Mouse (Mus musculus): ENCODE data around the gene Bricd5. TPM values are rescaled to one million over a fixed set of nuclear protein-coding genes. Genes with fewer than 3 reads are reported as not detected.
A peak's percentile ranks its signal among the peaks of the same experiment; 100 is the strongest.
"Not testable (repeated sequence)": the region's sequence is repeated elsewhere in the genome, so short reads cannot be mapped to it uniquely, and the experiment has no call there.

Bricd5 gene
- 0.36 and 0.46 TPM in 2 replicates for polyA plus RNA-seq (2015; fragmentation: Nextera tagmentation; extraction: Ambion mirVana)

DNA sequence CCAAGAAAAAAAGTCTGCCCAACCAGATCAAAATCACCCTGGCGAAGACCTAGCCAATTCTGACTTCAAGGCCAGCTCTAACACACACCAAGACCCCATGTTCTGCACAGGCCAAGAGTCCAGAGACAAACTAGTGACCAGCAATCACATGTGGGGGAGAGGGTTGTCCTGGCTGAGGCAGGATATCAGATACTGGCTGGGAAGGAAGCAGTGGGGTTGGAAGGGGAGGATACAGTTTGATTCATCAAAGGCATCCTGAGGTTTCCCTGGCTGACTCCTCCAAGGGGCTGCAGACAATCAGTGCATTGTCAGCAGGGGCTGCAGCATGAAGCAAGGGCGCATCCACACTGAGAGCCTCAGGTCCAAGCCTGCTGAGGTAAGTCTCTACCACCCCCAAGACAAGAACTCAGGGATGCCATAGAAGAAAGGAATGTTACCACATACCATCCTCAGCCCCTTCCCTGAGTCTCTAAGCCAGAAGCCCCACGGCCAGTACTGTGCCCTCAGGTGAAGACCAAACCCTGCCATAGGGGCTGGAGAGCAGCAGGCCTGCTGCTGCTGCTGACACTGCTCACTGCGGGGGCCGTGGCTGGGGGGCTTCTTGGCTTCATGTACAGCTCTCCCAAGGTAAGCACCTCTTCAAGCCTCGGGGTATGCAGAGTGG, at the start of gene Bricd5:
Gene Bricd5, plus strand, starts transcription at position 273 of the 664 bp plus-strand sequence.
- 79% methylated on average over 6 of the region's 6 CpGs for WGBS
- Histone ChIP-seq H3K4me2 (ENCODE audit: low read depth, low read length) (peak within 1 kb of the TSS; percentile 99), H3K4me3 (replicated peaks; ENCODE audit: low read length) (peak within 1 kb of the TSS; percentile 72; the same call in 1 of the 2 replicates), H3K27me3 (ENCODE audit: control insufficient read depth, insufficient read depth, low read length) (no peaks in the 10 kb centered on the region), H3K9me3 (replicated peaks; ENCODE audit: control insufficient read depth, low read length) (no peaks in the 10 kb centered on the region), H3K36me3 (ENCODE audit: control insufficient read depth, insufficient read depth, low read length) (peaks cover 15% of the 10 kb centered on the region; the same call in 1 of the 2 replicates), H3K27ac (ENCODE audit: low read length) (peak within 1 kb of the TSS; percentile 83), H3K9ac (ENCODE audit: low read length) (peak within 1 kb of the TSS; percentile 27; the same call in 1 of the 2 replicates), H3K4me1 (ENCODE audit: control insufficient read depth, insufficient read depth, low read length) (peaks cover 31% of the 10 kb centered on the region)
- no peak for ATAC-seq (ENCODE audit: insufficient read depth, low FRiP score)

DNA sequence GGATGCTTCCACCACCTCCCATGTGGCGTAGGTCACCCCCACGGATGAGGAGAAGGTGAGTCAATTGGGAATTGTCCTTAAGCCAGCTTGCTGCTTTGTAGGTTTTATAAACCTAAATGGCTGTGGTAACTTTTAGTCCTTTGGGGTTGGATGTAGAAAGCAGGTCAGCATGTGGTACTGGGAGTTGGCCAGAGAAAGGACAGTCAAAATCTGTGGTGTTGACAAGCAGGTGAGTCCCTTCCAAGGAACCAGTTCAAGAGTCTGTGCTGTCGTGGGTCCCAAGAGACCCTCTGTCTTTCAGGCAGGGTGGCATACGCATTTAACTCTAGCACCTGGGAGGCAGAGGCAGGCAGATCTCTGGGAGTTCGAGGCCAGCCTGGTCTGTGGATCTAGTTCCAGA, 49.2 kb upstream of the Bricd5 start:
- Histone ChIP-seq H3K9ac (ENCODE audit: low read length) (no peak overlapping the region), H3K36me3 (ENCODE audit: control insufficient read depth, insufficient read depth, low read length) (peaks cover 42% of the 10 kb centered on the region)

DNA sequence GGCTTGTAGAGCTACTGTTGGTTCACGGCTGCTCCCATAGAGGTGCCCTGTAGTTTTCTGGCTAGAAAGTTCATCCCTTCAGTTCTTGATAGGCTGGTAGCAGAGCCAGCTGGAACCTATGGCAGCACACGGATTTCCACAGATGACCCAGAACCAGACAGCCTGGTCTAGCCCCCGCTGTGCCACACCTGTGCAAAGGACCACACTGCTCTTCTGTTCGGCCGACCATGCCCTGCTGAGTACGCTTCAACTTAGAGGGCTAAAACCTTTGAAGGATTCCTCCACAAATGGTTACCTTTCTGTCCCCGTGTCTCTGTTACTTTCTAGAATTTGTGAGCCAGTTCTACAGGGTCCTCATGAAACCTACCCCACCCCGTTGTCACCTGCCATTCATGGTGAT, 48.4 kb upstream of the Bricd5 start:
- H3K9me3 ChIP-seq (replicated peaks; ENCODE audit: control insufficient read depth, low read length); H3K27ac ChIP-seq (ENCODE audit: low read length); H3K27me3 ChIP-seq (ENCODE audit: control insufficient read depth, insufficient read depth, low read length); H3K4me1 ChIP-seq (ENCODE audit: control insufficient read depth, insufficient read depth, low read length); H3K4me2 ChIP-seq (ENCODE audit: low read depth, low read length); H3K4me3 ChIP-seq (replicated peaks; ENCODE audit: low read length); H3K9ac ChIP-seq (ENCODE audit: low read length); ATAC-seq (ENCODE audit: insufficient read depth, low FRiP score): not testable (repeated sequence)
- 82% methylated on average over 6 of the region's 8 CpGs for WGBS
- H3K36me3 ChIP-seq (ENCODE audit: control insufficient read depth, insufficient read depth, low read length): peaks cover 34% of the 10 kb centered on the region

More for the DNA sequence above, 49.2 kb upstream of the Bricd5 start:
- peaks cover 4% of the 10 kb centered on the region; the same call in 1 of the 2 replicates for H3K4me1 ChIP-seq (ENCODE audit: control insufficient read depth, insufficient read depth, low read length)
- ATAC-seq (ENCODE audit: insufficient read depth, low FRiP score): no peak
- 92% methylated on average over 5 of the region's 5 CpGs for WGBS
- H3K27me3 ChIP-seq (ENCODE audit: control insufficient read depth, insufficient read depth, low read length): no peaks in the 10 kb centered on the region
- no peak overlapping the region for H3K4me2 ChIP-seq (ENCODE audit: low read depth, low read length)
- no peaks in the 10 kb centered on the region for H3K9me3 ChIP-seq (replicated peaks; ENCODE audit: control insufficient read depth, low read length)
- no peak overlapping the region for H3K4me3 ChIP-seq (replicated peaks; ENCODE audit: low read length)
- no peak overlapping the region for H3K27ac ChIP-seq (ENCODE audit: low read length)

DNA sequence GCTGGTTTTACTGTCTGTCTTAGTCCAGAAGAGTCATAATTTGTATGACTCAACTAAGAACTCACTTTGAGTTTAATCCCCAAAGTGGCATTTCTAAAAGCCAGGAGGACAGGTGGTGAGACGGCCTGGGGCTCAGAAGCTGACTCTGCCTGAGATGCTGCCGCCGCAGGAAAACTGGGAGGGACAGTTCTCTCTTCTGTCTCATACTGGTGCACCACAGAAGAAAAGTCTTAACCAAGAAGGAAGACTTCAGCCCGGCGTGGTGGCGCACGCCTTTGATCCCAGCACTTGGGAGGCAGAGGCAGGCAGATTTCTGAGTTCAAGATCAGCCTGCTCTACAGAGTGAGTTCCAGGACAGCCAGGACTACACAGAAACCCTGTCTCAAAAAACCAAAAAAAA, 47.8 kb upstream of the Bricd5 start:
- Histone ChIP-seq H3K4me1 (ENCODE audit: control insufficient read depth, insufficient read depth, low read length) (peaks cover 4% of the 10 kb centered on the region; the same call in 1 of the 2 replicates), H3K27ac (ENCODE audit: low read length) (peak overlapping the region; percentile 97), H3K4me2 (ENCODE audit: low read depth, low read length) (peak overlapping the region; percentile 73), H3K4me3 (replicated peaks; ENCODE audit: low read length) (no peak overlapping the region; the same call in 1 of the 2 replicates), H3K27me3 (ENCODE audit: control insufficient read depth, insufficient read depth, low read length) (no peaks in the 10 kb centered on the region), H3K9ac (ENCODE audit: low read length) (peak overlapping the region; percentile 94; the same call in 1 of the 2 replicates), H3K9me3 (replicated peaks; ENCODE audit: control insufficient read depth, low read length) (no peaks in the 10 kb centered on the region), H3K36me3 (ENCODE audit: control insufficient read depth, insufficient read depth, low read length) (peaks cover 30% of the 10 kb centered on the region)
- WGBS: 85% methylated on average over 7 of the region's 7 CpGs
- ATAC-seq (ENCODE audit: insufficient read depth, low FRiP score): no peak

DNA sequence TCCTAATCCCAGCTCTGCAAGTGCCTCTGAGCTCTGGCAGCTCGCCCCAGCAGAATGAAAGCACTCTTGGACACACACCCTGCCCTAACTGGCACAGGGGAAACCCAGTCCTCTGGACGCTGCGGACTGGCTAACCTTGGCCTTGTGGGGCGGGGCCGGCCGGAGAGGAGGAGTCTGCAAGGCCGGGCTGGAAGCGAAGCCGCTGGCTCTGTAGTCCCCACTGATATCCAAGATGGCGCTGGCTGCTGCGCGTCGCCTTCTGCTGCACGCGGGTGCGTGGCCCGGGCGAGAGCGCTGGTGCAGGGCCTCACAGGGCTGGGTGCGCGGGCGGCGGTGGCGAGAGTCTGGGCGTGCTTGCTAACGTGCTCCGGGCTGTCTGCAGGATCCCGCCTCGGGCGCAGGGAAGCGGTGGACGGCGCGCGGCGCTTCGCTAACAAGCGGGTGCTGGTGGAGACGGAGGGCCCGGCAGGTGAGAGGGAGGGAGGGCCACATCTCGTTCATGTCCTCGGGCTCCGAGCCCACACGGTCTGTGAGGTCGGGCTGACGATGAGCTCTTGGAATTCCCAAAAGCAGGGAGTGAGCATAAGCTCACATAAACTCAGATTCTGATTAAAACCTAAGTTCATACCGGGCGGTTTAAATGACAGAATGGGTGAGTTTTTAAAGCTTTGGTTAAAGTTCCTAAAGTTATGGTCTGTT, 47.1 kb upstream of the Bricd5 start, which contains the start of gene Eci1:
Gene Eci1, plus strand, starts transcription at position 171 of the 699 bp plus-strand sequence.
- Histone ChIP-seq H3K36me3 (ENCODE audit: control insufficient read depth, insufficient read depth, low read length) (peaks cover 23% of the 10 kb centered on the region), H3K27me3 (ENCODE audit: control insufficient read depth, insufficient read depth, low read length) (no peaks in the 10 kb centered on the region), H3K27ac (ENCODE audit: low read length) (peak within 1 kb of the TSS; percentile 97), H3K4me3 (replicated peaks; ENCODE audit: low read length) (peak within 1 kb of the TSS; percentile 84), H3K4me2 (ENCODE audit: low read depth, low read length) (peak within 1 kb of the TSS; percentile 73), H3K9ac (ENCODE audit: low read length) (peak within 1 kb of the TSS; percentile 94), H3K4me1 (ENCODE audit: control insufficient read depth, insufficient read depth, low read length) (peaks cover 4% of the 10 kb centered on the region; the same call in 1 of the 2 replicates), H3K9me3 (replicated peaks; ENCODE audit: control insufficient read depth, low read length) (no peaks in the 10 kb centered on the region)
- peak; percentile 98 for ATAC-seq (ENCODE audit: insufficient read depth, low FRiP score)
- WGBS: under 1% methylated on average over 47 of the region's 48 CpGs

DNA sequence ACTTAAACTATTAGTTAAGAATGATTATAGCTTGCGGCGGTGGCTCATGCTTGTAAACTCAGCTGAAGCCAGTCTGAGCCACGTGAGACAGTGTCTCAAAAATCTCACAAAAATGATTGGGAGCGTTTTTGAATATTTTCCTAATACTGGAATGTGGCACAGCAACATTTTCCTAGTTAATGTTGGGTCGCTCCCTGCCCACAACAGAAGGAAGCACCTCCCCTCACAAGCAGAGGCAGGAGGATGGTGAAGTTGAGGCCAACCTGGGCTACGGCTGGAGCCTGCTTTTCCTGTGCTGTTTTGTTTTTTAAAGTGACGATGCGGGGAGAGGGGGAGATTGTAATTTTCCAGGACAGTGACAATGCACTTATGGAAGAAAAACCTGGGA, 46.5 kb upstream of the Bricd5 start:
- no peaks in the 10 kb centered on the region for H3K27me3 ChIP-seq (ENCODE audit: control insufficient read depth, insufficient read depth, low read length)
- H3K27ac ChIP-seq (ENCODE audit: low read length): peak overlapping the region; percentile 97
- H3K4me3 ChIP-seq (replicated peaks; ENCODE audit: low read length): peak overlapping the region; percentile 84
- H3K9ac ChIP-seq (ENCODE audit: low read length): peak overlapping the region; percentile 94
- peak overlapping the region; percentile 73 for H3K4me2 ChIP-seq (ENCODE audit: low read depth, low read length)
- peaks cover 4% of the 10 kb centered on the region; the same call in 1 of the 2 replicates for H3K4me1 ChIP-seq (ENCODE audit: control insufficient read depth, insufficient read depth, low read length)
- WGBS: 2% methylated on average over 8 of the region's 8 CpGs
- H3K36me3 ChIP-seq (ENCODE audit: control insufficient read depth, insufficient read depth, low read length): peaks cover 22% of the 10 kb centered on the region
- no peak for ATAC-seq (ENCODE audit: insufficient read depth, low FRiP score)
- H3K9me3 ChIP-seq (replicated peaks; ENCODE audit: control insufficient read depth, low read length): no peaks in the 10 kb centered on the region

DNA sequence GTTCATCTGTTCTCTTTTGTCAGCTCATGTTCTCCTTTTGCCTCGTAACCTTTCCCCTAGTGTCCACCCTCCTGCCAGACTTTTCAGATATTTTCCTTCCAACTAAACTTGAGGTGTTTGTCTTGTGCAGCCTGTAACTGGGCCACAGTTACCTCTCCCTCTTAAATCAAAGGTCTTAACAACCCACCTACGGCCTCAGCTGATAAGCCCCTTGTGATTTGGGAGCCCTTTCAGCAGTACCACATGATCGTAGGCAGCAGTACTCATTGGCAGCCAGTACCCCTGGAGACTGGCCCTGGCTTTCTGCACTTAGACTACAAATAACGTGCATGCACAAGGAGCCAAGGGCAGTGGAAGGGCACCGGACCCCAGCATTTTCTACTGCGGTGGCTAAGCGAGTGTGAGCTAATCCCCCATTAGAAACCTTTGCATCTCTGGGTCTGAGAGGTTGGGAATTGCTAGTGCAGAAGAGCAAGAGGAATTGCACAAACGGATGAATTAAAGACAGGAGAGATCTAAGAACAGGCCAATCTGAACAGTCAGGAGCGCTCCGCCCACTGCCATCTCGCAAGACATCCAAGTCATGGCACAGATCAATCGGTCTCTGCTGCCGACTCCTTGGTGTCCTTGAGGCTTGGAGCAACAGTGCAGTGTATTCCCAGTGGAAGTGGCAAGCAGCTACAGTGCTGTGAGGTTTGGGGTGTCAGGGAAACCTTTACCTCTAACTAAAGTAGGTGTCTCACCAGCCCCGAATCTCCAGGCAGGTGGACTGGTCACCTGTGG, 44.3 kb upstream of the Bricd5 start:
- WGBS: 72% methylated on average over 14 of the region's 14 CpGs
- Histone ChIP-seq H3K9me3 (replicated peaks; ENCODE audit: control insufficient read depth, low read length) (no peaks in the 10 kb centered on the region), H3K36me3 (ENCODE audit: control insufficient read depth, insufficient read depth, low read length) (peaks cover 8% of the 10 kb centered on the region), H3K4me2 (ENCODE audit: low read depth, low read length) (peak overlapping the region; percentile 1), H3K27ac (ENCODE audit: low read length) (peak overlapping the region; percentile 56), H3K9ac (ENCODE audit: low read length) (peak overlapping the region; percentile 38; the same call in 1 of the 2 replicates), H3K4me1 (ENCODE audit: control insufficient read depth, insufficient read depth, low read length) (peaks cover 4% of the 10 kb centered on the region; the same call in 1 of the 2 replicates), H3K4me3 (replicated peaks; ENCODE audit: low read length) (no peak overlapping the region), H3K27me3 (ENCODE audit: control insufficient read depth, insufficient read depth, low read length) (no peaks in the 10 kb centered on the region)
- peak; percentile 57; the same call in 1 of the 2 replicates for ATAC-seq (ENCODE audit: insufficient read depth, low FRiP score)

DNA sequence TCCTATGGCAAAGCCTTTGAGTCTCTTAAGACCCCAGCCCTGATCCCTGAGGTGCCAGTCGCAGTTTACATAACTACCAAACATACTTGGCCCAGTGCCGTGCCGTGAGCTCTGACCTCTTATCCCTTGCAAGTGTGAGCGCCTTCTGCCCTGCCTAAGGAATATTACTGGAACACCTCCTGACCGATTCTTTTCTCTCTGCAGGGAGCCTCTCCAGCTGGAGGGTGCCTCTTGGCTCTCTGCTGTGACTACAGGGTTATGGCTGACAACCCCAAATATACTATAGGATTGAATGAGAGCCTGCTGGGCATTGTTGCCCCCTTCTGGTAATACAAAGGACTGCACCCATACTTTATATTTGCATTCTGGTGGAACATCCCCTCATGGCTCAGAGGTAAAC, 36.7 kb upstream of the Bricd5 start:
- 66% methylated on average over 5 of the region's 5 CpGs for WGBS
- no peak overlapping the region for H3K4me3 ChIP-seq (replicated peaks; ENCODE audit: low read length)
- peaks cover 13% of the 10 kb centered on the region; the same call in 1 of the 2 replicates for H3K36me3 ChIP-seq (ENCODE audit: control insufficient read depth, insufficient read depth, low read length)
- ATAC-seq (ENCODE audit: insufficient read depth, low FRiP score): peak; percentile 3; the same call in 1 of the 2 replicates
- no peaks in the 10 kb centered on the region for H3K9me3 ChIP-seq (replicated peaks; ENCODE audit: control insufficient read depth, low read length)
- H3K27me3 ChIP-seq (ENCODE audit: control insufficient read depth, insufficient read depth, low read length): no peaks in the 10 kb centered on the region
- H3K4me2 ChIP-seq (ENCODE audit: low read depth, low read length): no peak overlapping the region
- H3K4me1 ChIP-seq (ENCODE audit: control insufficient read depth, insufficient read depth, low read length): no peaks in the 10 kb centered on the region
- no peak overlapping the region for H3K27ac ChIP-seq (ENCODE audit: low read length)
- no peak overlapping the region for H3K9ac ChIP-seq (ENCODE audit: low read length)

Data from stomach, embryonic 16.5 days (tissue).